Mouse (Mus musculus): ENCODE results near the gene Rdm1.
"Not testable (repeated sequence)": the region's sequence is repeated elsewhere in the genome, so short reads cannot be mapped to it uniquely, and the experiment has no call there.

Rdm1 gene

GRCm38 (mm10) chr11:101616948-101617767, 9.8 kb upstream of the Rdm1 start:
- no peak for DNase-seq

- no peak for DNase-seq
Observed at GRCm38 (mm10) chr11:101617849-101618248, 9.1 kb upstream of the Rdm1 start.

GRCm38 (mm10) chr11:101618596-101618995, 8.4 kb upstream of the Rdm1 start:
- DNase-seq: no peak

- not testable (repeated sequence) for DNase-seq
Observed at GRCm38 (mm10) chr11:101620022-101620655, 6.9 kb upstream of the Rdm1 start.

DNA sequence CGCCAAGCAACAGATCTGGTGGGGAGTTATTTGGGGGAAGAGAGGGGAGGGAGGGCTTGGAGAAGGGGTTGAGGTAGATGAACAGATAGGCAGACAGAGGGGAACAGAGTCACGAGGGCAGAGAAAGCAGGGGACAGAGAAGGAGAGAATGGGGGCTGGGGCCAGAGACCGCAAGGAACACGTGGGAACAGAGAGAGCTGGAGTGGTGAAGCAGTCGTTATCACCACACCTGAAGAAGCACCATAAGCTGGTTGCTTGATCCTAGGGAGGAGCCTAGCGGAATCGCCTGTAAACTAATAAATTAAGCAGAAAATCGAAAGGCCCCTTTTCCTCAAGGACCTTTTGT, 373 bp upstream of the Rdm1 start:
- DNase-seq: no peak

GRCm38 (mm10) chr11:101627857-101628559, 1.0 kb downstream of the Rdm1 start:
- DNase-seq: peak; percentile 74 to 80

GRCm38 (mm10) chr11:101628733-101629417, 1.9 kb downstream of the Rdm1 start:
- DNase-seq: not testable (repeated sequence)

GRCm38 (mm10) chr11:101635660-101636059, 8.7 kb downstream of the Rdm1 start:
- no peak for DNase-seq

GRCm38 (mm10) chr11:101639761-101640160, 12.8 kb downstream of the Rdm1 start:
- no peak for DNase-seq

DNA sequence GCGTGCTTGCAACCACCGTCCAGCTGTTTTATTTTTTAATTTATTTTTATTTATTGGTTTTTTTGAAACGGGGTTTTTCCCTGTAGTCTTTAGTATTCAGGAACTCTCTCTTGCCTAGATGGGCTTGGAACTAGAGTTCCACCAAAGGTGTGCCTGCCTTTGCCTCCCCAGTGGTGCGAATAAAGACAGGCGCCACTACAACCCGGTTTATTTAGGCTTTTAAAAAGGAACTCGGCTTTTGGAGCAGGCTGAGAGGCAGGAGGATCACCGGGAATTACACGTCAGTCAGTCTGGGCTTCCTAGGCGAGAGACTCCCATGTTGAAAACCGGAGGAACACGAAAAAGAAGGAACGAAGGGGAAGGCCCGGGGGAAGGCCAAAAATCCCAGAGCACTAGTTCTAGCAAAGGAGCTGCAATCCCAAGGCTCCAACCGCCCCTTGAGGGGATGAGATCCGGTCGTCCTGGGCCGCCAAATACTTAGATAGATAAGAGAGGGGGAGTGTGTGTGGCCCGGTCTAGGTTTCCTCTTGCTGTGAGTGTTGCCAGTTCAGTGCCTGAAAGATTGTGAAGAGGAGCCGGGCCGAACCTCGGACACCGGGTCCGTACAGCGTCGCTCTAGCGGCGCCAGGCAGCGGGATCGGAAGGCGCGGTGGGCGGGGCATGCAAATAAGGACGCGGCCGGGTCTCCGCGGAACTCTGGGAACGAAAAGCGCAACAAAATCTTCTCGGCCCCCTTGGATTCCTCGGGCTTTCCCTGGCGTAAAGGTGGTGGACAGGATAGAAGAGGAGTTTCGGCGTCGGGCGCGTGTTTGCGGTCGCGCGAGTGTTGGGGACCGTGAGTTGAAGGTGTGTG, 14.1 kb downstream of the Rdm1 start:
- DNase-seq: peak; percentile 74 to 87

GRCm38 (mm10) chr11:101641710-101642642, 15.0 kb downstream of the Rdm1 start:
- DNase-seq: peak; percentile 23 to 34

DNA sequence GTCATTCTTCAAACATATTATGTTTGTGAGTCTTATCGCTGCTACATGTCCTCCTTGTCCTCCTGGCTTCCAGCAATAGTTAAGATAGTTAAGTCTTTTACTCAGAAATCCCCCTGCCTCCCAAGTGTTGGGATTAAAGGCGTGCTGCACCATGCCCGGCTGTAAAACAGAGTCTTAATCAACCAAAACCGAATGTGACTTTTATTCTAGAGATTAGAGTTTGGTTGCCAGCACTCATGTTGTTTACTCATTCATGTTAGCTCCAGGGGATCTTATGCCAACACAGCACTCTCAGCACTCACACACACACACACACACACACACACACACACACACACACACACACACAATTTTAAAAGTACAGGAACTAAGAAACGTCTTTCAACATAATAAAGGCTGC, 15.9 kb downstream of the Rdm1 start:
- no peak for DNase-seq

GRCm38 (mm10) chr11:101644591-101644990, 17.6 kb downstream of the Rdm1 start:
- DNase-seq: no peak

DNA sequence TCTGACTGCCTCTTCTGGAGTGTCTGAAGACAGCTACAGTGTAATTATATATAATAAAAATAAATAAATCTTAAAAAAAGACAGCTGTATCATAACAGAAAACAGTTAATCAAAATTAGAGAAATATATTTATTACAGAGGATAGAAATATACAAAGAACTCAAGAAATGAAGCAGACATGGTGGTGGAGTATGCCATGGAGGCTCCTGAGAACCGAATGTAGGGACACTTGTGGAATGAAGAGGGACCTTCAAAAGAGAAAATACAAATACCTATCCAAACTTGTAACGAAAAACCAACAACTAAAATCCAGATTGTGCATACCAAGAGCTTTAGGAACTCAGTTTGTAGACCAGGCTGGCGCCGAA, 18.0 kb downstream of the Rdm1 start:
- not testable (repeated sequence) for DNase-seq

GRCm38 (mm10) chr11:101645411-101646282, 18.7 kb downstream of the Rdm1 start:
- DNase-seq: peak; percentile 63 to 78

GRCm38 (mm10) chr11:101646283-101646794, 19.3 kb downstream of the Rdm1 start:
- DNase-seq: not testable (repeated sequence)

GRCm38 (mm10) chr11:101647093-101647492, 20.1 kb downstream of the Rdm1 start:
- not testable (repeated sequence) for DNase-seq

- no peak for DNase-seq
Observed at GRCm38 (mm10) chr11:101656356-101656755, 29.4 kb downstream of the Rdm1 start.

DNA sequence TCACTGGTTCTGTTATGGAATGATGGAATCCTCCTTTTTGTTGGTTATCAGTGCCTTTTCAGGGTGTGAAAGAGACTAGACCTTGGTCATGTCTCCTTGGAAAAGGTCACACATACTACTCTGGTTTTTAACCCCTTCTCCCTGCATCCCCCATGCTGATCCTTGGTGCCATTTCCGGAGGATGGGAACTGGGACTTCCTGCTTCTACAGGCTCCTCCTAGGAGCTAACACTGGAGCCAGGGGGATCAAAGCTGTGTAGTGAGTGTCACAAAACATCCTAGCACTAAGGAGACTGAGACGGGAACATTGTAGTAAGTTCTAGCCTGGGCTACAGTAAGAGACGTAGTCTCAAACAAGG, 30.5 kb downstream of the Rdm1 start:
- DNase-seq: no peak

Measured in cerebellum, adult 18-20 months (tissue).